Mouse (Mus musculus) left cerebral cortex, postnatal 4 days (tissue): ENCODE measurements around the gene Leng1. TPM values are rescaled to one million over a fixed set of nuclear protein-coding genes. Genes with fewer than 3 reads are reported as not detected.

ENCODE experiments used
- DNase-seq: peaks from one replicate; pipeline ENCODE4 v3.0.0-alpha.2; 2022
- intact Hi-C: fragments of 180-260 bp; cut with DNase I; formaldehyde crosslinking; loops from one replicate; pipeline ENCODE4 v1.15.1; 2025
- total RNA-seq, 2 experiments: library from RNA; stranded (reverse); gene quantifications; 2 replicates each; pipeline ENCODE4 v1.2.3; 2021

Gene Leng1
- total RNA-seq, 2 experiments from 2014 or later: 6.2 to 8.2 TPM

DNA sequence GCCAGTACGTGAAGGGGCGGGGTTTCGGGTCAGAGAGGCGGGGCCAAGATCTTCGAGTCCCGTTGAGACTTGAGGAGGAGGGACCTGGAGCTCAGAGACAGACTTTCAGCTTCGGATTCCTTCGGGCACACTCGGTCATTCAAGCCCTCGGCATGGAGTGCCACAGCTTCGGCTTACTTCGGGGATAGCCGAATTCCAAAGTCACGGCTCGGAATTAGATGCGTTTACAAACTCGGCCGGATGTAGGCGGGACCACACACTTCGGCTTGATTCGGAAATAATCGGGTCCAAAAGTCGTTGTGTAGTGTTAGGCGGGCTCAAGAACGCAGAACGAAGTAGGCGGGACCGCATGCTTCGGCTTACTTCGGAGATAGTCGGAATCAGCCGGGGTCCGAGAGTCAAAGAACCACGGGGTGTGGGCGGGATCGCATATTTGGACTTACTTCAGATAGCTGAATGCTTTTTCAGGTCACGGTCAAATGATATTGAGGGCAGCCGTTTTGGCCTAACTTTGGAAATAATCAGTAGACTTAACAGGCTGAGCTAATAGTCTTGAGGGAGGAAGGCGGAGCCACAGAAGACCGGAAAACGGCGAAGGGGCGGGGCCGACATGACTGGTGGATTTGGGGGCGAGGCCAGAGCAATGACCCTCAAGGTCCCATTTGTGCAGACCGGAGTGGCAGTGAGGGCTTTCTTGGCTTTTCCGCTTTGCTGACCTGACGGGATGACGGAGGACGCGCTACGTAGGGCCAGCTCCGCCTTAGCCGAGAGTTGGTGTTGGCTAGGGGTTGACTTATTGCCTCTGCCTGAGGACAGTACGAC is 27.6 kb upstream of the Leng1 start, which contains the start of gene Mboat7:
Gene Mboat7, minus strand, starts transcription at position 537 of the 822 bp plus-strand sequence.
- peak; percentile 96 for DNase-seq
- intact Hi-C loops: loop anchor here (10.0 kb wide), 1 partner anchor 452 kb away; no protein-coding TSS in a partner anchor

- intact Hi-C loops: loop anchor here (10.0 kb wide), 1 partner anchor 452 kb away; no protein-coding TSS in a partner anchor
- DNase-seq: no peak
Measured at GRCm38 (mm10) chr7:3692382-3692986, 26.8 kb upstream of the Leng1 start, which contains the start of gene Tsen34. Tsen34 (plus strand) TSS chr7:3692863.

DNA sequence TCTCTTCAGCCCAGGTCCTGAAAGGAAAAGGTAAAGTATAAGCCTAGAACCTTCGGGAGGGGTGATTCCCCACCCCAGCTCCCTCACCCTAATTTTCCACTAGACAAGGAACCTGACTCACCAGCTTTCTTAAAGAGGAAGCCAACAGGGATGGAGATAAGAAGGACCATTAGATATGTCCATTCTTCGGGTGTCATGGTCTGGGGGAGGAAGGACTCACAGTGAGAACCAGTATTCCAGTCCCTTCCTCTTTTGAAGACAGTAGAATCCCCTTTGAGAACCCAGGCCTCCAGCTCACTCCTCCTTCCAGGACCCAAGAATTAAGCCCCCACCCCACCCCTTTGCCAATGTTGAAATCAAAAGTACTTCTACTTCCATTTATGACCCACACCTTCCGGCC is 26.3 kb upstream of the Leng1 start:
- intact Hi-C loops: loop anchor here (10.0 kb wide), 1 partner anchor 453 kb away; no protein-coding TSS in a partner anchor
- DNase-seq: no peak

- peak; percentile 24 for DNase-seq
- intact Hi-C loops: no loop called here
Measured at GRCm38 (mm10) chr7:3685400-3686187, 20.0 kb upstream of the Leng1 start.

DNA sequence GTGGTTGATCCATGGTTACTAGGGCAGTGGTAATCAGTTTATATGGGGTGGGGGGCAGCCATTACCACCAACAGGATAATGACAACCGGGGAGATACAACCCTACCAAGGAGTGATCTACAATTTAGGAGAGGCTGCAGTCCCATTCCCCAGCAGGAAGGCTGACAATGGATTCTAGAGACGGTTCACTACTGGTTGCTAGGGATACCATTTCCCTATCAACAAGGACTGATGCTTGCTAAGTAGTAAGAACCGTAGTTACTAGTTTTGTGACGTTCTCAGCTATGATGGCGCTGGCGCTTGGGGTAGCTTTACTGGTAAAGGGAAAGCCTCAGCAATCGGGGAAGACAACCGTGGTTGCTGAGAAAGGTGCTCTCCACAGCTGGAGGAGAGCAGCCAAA is 19.1 kb upstream of the Leng1 start:
- no peak for DNase-seq
- intact Hi-C loops: no loop called here

DNA sequence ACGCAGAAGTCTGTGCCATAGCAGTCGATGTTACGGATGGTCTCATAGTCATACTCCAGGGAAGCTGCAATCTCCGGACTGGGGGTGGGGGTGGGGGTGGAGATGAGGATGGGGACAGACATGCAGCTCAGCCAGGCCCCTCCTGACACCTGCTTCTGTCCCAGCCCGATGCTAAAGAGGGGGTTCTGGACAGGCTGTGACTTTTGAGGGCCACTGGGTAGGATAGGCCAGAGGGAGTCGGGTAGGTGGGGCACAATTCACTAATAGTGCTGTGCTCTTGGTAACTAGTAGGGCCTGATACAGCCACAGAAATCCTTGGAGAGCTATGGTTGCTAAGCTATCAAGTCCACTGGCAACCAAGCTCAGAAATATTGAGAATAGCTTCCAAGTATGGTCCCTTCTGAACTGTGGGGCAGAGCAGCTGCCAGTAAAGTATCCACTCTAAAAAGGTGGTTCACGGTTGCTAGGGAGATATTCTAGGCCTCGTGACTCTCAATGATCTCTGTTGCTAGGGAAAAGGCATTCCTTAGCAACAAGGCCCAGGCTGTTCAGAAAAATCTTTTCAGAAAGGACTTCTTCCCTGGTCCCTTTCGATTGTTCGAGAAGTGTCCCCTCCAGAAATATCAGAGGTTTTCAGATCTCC is 18.4 kb upstream of the Leng1 start:
- DNase-seq: no peak
- intact Hi-C loops: no loop called here

- intact Hi-C loops: no loop called here
- DNase-seq: no peak
Measured at GRCm38 (mm10) chr7:3677342-3677741, 11.7 kb upstream of the Leng1 start, which contains the start of gene Tmc4. Tmc4 (minus strand) TSS chr7:3677553.

GRCm38 (mm10) chr7:3676371-3676770 is 10.7 kb upstream of the Leng1 start:
- intact Hi-C loops: no loop called here
- DNase-seq: no peak

DNA sequence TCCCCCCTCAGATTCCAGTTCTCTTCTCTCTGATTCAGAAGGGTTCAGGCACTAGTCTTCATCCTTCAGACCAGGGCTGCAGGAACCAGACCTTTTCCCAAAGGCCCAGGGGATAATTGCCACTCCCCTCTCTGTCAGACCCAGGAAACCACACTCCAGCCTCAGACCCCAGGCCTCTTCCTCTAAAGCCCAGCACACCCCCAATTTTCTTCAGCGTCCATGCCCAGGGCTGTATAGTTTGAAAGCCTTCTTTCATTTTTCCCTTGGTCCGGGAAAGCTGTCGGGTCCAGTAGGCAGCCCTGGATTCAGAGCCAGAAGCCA is 9.5 kb upstream of the Leng1 start:
- DNase-seq: no peak
- intact Hi-C loops: no loop called here

- peak; percentile 88 for DNase-seq
- intact Hi-C loops: no loop called here
Measured at GRCm38 (mm10) chr7:3674507-3675227, 9.0 kb upstream of the Leng1 start.

DNA sequence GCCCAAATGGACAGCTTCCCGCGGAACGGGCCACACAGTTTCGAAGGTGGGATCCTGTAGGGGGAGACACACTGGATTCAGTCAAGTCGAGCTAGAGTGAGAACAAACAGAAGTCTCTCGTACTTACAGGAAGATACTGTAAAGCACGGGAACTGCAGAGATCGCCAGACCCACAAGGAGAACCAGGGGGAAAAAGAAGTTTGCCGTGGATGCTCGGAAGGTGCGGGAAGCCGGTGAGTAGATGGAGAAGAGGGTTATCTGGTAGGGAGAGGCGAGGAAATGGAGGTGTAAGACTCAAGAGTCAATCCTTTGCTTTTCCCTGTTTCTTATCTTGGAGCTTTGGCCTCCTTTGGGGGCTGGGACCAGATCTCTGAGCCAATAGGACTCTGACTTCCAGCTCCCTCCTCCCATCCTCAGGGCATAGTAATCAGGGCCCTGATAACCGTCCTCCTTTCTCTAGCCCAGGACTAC is 1.3 kb upstream of the Leng1 start:
- no peak for DNase-seq
- intact Hi-C loops: no loop called here

GRCm38 (mm10) chr7:3664524-3665214 is 971 bp downstream of the Leng1 start:
- intact Hi-C loops: no loop called here
- no peak for DNase-seq

GRCm38 (mm10) chr7:3658578-3658977 is 7.1 kb downstream of the Leng1 start:
- no peak for DNase-seq
- intact Hi-C loops: no loop called here

GRCm38 (mm10) chr7:3656966-3657365 is 8.7 kb downstream of the Leng1 start:
- intact Hi-C loops: no loop called here
- DNase-seq: no peak

DNA sequence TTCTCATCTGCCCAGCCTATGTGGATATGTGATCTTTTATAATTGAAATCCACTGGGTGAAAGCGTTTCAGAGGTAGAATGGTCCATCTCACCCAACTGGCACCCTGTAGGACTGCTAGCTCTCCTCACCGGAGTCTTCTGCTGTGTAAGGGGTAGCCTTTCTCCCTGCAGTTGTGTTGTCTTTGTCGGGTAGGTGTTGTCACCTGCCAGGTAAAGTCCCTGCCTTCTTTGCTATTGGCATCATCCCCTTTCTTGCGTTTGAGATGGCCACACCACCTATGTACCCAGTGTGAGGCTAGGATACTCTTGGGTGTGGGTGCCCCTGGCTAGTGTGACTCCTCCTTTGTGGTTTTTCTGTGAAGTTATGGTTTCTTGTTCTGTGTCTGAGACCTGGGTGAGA is 19.0 kb downstream of the Leng1 start:
- intact Hi-C loops: no loop called here
- DNase-seq: no peak

- no peak for DNase-seq
- intact Hi-C loops: no loop called here
Measured at GRCm38 (mm10) chr7:3646188-3646587, 19.5 kb downstream of the Leng1 start.

DNA sequence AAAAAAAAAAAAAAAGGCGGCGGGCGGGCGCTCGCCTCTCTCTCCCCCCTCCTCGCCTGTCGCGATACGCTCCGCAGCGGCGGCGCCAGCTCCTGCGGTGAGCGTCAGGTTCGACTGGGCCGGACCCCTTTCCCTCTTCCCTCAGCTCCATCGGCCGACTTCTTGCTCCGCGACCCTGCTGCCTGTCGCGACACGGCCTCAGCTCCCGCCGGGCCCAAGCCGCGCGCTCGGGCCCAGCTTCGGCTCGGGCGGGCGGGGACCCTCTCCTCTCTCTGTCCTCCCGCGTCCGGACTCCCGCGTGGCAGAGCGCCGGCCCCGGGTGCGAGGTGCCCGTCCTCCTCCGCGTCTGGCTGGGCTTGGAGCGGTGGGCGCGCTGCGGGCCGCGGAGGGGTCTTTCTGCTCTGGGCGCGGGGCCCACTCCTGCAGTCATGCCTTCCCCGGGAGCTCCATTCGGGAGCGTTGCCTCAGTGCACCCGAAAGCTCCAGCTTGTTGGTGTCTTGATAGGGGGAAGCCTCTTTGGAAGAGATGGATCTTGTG is 20.1 kb downstream of the Leng1 start:
- intact Hi-C loops: no loop called here

GRCm38 (mm10) chr7:3644672-3645487 is 20.8 kb downstream of the Leng1 start, which contains the start of gene Cnot3:
Cnot3 (plus strand) TSS chr7:3645268.
- peak; percentile 98 for DNase-seq

More for the DNA sequence above, 20.1 kb downstream of the Leng1 start:
- DNase-seq: peak; percentile 36

More at GRCm38 (mm10) chr7:3644672-3645487, 20.8 kb downstream of the Leng1 start, which contains the start of gene Cnot3:
- intact Hi-C loops: no loop called here
